Mouse (Mus musculus): Measurements from ENCODE around the gene Foxk1. TPM values are rescaled to one million over a fixed set of nuclear protein-coding genes. Genes with fewer than 3 reads are reported as not detected.

Gene Foxk1
- 9.9 and 10.7 TPM in 2 replicates for total RNA-seq (2012; rRNA removed)

GRCm38 (mm10) chr5:142400981-142401640, at the start of gene Foxk1:
Gene Foxk1, plus strand, starts transcription at chr5:142401497.
- H3K4me1 ChIP-seq (ENCODE audit: control insufficient read depth in 2 of 2, insufficient read depth in 2 of 2, low read length in 2 of 2, poor library complexity in 1 of 2), result peaks cover 2 to 22% of the 10 kb centered on the region in 2 experiments; a peak in 1 of 4 replicates
- peak within 1 kb of the TSS; percentile 72 to 78 for H3K4me3 ChIP-seq (ENCODE audit: insufficient read depth in 1 of 2, low read depth in 1 of 2, low read length in 2 of 2, poor library complexity in 1 of 2, severe bottlenecking in 1 of 2)
- peak within 1 kb of the TSS; percentile 83 for H3K9ac ChIP-seq (ENCODE audit: insufficient read depth, low read depth, low read length, poor library complexity, severe bottlenecking)
- H3K27ac ChIP-seq (ENCODE audit: insufficient read depth, low read depth, low read length, poor library complexity, severe bottlenecking), result no peak within 1 kb of the TSS
- H3K9me3 ChIP-seq (ENCODE audit: control insufficient read depth, insufficient read depth, low read depth, low read length), result no peaks in the 10 kb centered on the region
- H3K36me3 ChIP-seq (ENCODE audit: control insufficient read depth, insufficient read depth, low read length, poor library complexity, severe bottlenecking), result peaks cover 8% of the 10 kb centered on the region; the same call in 1 of the 2 replicates
- TF ChIP-seq CHD2 (IDR thresholded peaks at IDR 0.05; ENCODE audit: low read depth, low read length) (no peak), ZC3H11A (IDR thresholded peaks at IDR 0.05; ENCODE audit: borderline replicate concordance, low read depth, low read length) (no peak), HCFC1 (IDR thresholded peaks at IDR 0.05; ENCODE audit: borderline replicate concordance, insufficient read depth, low read length) (peak; percentile 39; the same call in 1 of the 2 replicates), ZNF384 (IDR thresholded peaks at IDR 0.05; ENCODE audit: low read depth, low read length) (0 out of 2 replicates have a peak, but pooled peaks have one; percentile 41)
- in situ Hi-C loops (cut with MboI; ENCODE audit: low sequenced_read_pairs in 2 of 2, unreplicated experiment in 2 of 2), result loop anchor here (5.0 kb wide), 1 partner anchor 34 kb away; no protein-coding TSS in a partner anchor
- peak; percentile 60 for DNase-seq (ENCODE audit: low read depth, low spot score)

- Histone ChIP-seq H3K36me3 (ENCODE audit: control insufficient read depth, insufficient read depth, low read length, poor library complexity, severe bottlenecking) (no peaks in the 10 kb centered on the region), H3K9me3 (ENCODE audit: control insufficient read depth, insufficient read depth, low read depth, low read length) (no peaks in the 10 kb centered on the region), H3K27ac (ENCODE audit: insufficient read depth, low read depth, low read length, poor library complexity, severe bottlenecking) (peak overlapping the region; percentile 59; the same call in 1 of the 2 replicates), H3K4me1 (ENCODE audit: control insufficient read depth in 2 of 2, insufficient read depth in 2 of 2, low read length in 2 of 2, poor library complexity in 1 of 2) (peaks cover 0 to 13% of the 10 kb centered on the region in 2 experiments; a peak in 2 of 4 replicates), H3K4me3 (ENCODE audit: insufficient read depth in 1 of 2, low read depth in 1 of 2, low read length in 2 of 2, poor library complexity in 1 of 2, severe bottlenecking in 1 of 2) (no peak overlapping the region), H3K9ac (ENCODE audit: insufficient read depth, low read depth, low read length, poor library complexity, severe bottlenecking) (no peak overlapping the region)
- DNase-seq (ENCODE audit: low read depth, low spot score), result no peak
- in situ Hi-C loops (cut with MboI; ENCODE audit: low sequenced_read_pairs in 2 of 2, unreplicated experiment in 2 of 2), result no loop called here
- TF ChIP-seq CHD2 (IDR thresholded peaks at IDR 0.05; ENCODE audit: low read depth, low read length) (no peak), ZC3H11A (IDR thresholded peaks at IDR 0.05; ENCODE audit: borderline replicate concordance, low read depth, low read length) (no peak), ZNF384 (IDR thresholded peaks at IDR 0.05; ENCODE audit: low read depth, low read length) (no peak), MAFK (IDR thresholded peaks at IDR 0.05; ENCODE audit: insufficient read depth, low read depth, low read length) (no peak), HCFC1 (IDR thresholded peaks at IDR 0.05; ENCODE audit: borderline replicate concordance, insufficient read depth, low read length) (no peak)
Observed at GRCm38 (mm10) chr5:142352336-142352892, 48.9 kb upstream of the Foxk1 start.

GRCm38 (mm10) chr5:142355144-142355543, 46.2 kb upstream of the Foxk1 start:
- in situ Hi-C loops (cut with MboI; ENCODE audit: low sequenced_read_pairs in 2 of 2, unreplicated experiment in 2 of 2), result no loop called here
- Histone ChIP-seq H3K4me1 (ENCODE audit: control insufficient read depth in 2 of 2, insufficient read depth in 2 of 2, low read length in 2 of 2, poor library complexity in 1 of 2) (peaks cover 0 to 15% of the 10 kb centered on the region in 2 experiments; a peak in 2 of 4 replicates), H3K27ac (ENCODE audit: insufficient read depth, low read depth, low read length, poor library complexity, severe bottlenecking) (no peak overlapping the region), H3K9ac (ENCODE audit: insufficient read depth, low read depth, low read length, poor library complexity, severe bottlenecking) (no peak overlapping the region), H3K36me3 (ENCODE audit: control insufficient read depth, insufficient read depth, low read length, poor library complexity, severe bottlenecking) (no peaks in the 10 kb centered on the region), H3K4me3 (ENCODE audit: insufficient read depth in 1 of 2, low read depth in 1 of 2, low read length in 2 of 2, poor library complexity in 1 of 2, severe bottlenecking in 1 of 2) (no peak overlapping the region), H3K9me3 (ENCODE audit: control insufficient read depth, insufficient read depth, low read depth, low read length) (no peaks in the 10 kb centered on the region)
- no peak for TF ChIP-seq ZNF384 (IDR thresholded peaks at IDR 0.05; ENCODE audit: low read depth, low read length)
- no peak for TF ChIP-seq HCFC1 (IDR thresholded peaks at IDR 0.05; ENCODE audit: borderline replicate concordance, insufficient read depth, low read length)
- no peak for TF ChIP-seq MAFK (IDR thresholded peaks at IDR 0.05; ENCODE audit: insufficient read depth, low read depth, low read length)
- TF ChIP-seq ZC3H11A (IDR thresholded peaks at IDR 0.05; ENCODE audit: borderline replicate concordance, low read depth, low read length), result no peak
- no peak for TF ChIP-seq CHD2 (IDR thresholded peaks at IDR 0.05; ENCODE audit: low read depth, low read length)
- DNase-seq (ENCODE audit: low read depth, low spot score), result no peak

GRCm38 (mm10) chr5:142361166-142361565, 40.1 kb upstream of the Foxk1 start:
- H3K9ac ChIP-seq (ENCODE audit: insufficient read depth, low read depth, low read length, poor library complexity, severe bottlenecking), result no peak overlapping the region
- peaks cover 0 to 11% of the 10 kb centered on the region in 2 experiments; a peak in 2 of 4 replicates for H3K4me1 ChIP-seq (ENCODE audit: control insufficient read depth in 2 of 2, insufficient read depth in 2 of 2, low read length in 2 of 2, poor library complexity in 1 of 2)
- no peak overlapping the region for H3K27ac ChIP-seq (ENCODE audit: insufficient read depth, low read depth, low read length, poor library complexity, severe bottlenecking)
- no peak overlapping the region for H3K4me3 ChIP-seq (ENCODE audit: insufficient read depth in 1 of 2, low read depth in 1 of 2, low read length in 2 of 2, poor library complexity in 1 of 2, severe bottlenecking in 1 of 2)
- no peak for DNase-seq (ENCODE audit: low read depth, low spot score)
- no peaks in the 10 kb centered on the region for H3K9me3 ChIP-seq (ENCODE audit: control insufficient read depth, insufficient read depth, low read depth, low read length)
- no peaks in the 10 kb centered on the region for H3K36me3 ChIP-seq (ENCODE audit: control insufficient read depth, insufficient read depth, low read length, poor library complexity, severe bottlenecking)
- in situ Hi-C loops (cut with MboI; ENCODE audit: low sequenced_read_pairs in 2 of 2, unreplicated experiment in 2 of 2), result loop anchor here in 1 of 2 experiments (10.0 kb wide), 1 partner anchor 84 kb away; no protein-coding TSS in a partner anchor
- TF ChIP-seq ZC3H11A (IDR thresholded peaks at IDR 0.05; ENCODE audit: borderline replicate concordance, low read depth, low read length) (no peak), ZNF384 (IDR thresholded peaks at IDR 0.05; ENCODE audit: low read depth, low read length) (no peak), MAFK (IDR thresholded peaks at IDR 0.05; ENCODE audit: insufficient read depth, low read depth, low read length) (no peak), HCFC1 (IDR thresholded peaks at IDR 0.05; ENCODE audit: borderline replicate concordance, insufficient read depth, low read length) (no peak), CHD2 (IDR thresholded peaks at IDR 0.05; ENCODE audit: low read depth, low read length) (no peak)
